Mouse (Mus musculus) spleen, adult 2 months (tissue): ENCODE measurements around the gene Limch1. TPM values are rescaled to one million over a fixed set of nuclear protein-coding genes. Genes with fewer than 3 reads are reported as not detected.

Source experiments
- DNase-seq, 2 experiments: peaks; one replicate each; pipeline versions ENCODE4 v3.0.0 to v3.0.0-alpha.2; 2012 to 2021; ENCODE audit warnings: low spot score in 2 of 2, low read depth in 1 of 2
- H3K27ac ChIP-seq: fragments of 200-500 bp; 2 replicates; pipeline ENCODE4 v1.5.1; 2012; ENCODE audit warnings: low read length, inconsistent platforms; ENCODE audit not compliant: insufficient read depth
- H3K27me3 ChIP-seq: fragments of 200-500 bp; 2 replicates; pipeline ENCODE4 v1.6.1; 2012; ENCODE audit warnings: mild to moderate bottlenecking, moderate library complexity, low read length, inconsistent platforms; ENCODE audit not compliant: control insufficient read depth, insufficient read depth
- H3K36me3 ChIP-seq: fragments of 200-500 bp; 2 replicates; pipeline ENCODE4 v1.6.1; 2012; ENCODE audit warnings: mild to moderate bottlenecking, low read length, inconsistent platforms; ENCODE audit not compliant: control insufficient read depth, insufficient read depth
- H3K4me1 ChIP-seq: fragments of 200-500 bp; 2 replicates; pipeline ENCODE4 v1.6.1; 2011; ENCODE audit warnings: inconsistent platforms; ENCODE audit not compliant: control insufficient read depth, insufficient read depth, insufficient read length
- H3K4me3 ChIP-seq: fragments of 200-500 bp; 2 replicates; pipeline ENCODE4 v1.5.1; 2011; ENCODE audit warnings: mild to moderate bottlenecking, inconsistent platforms; ENCODE audit not compliant: insufficient read depth, insufficient read length; ENCODE audit errors: extremely low read depth
- CTCF ChIP-seq: fragments of 200-500 bp; IDR thresholded peaks from 2 replicates; pipeline ENCODE4 v1.5.1; 2011; ENCODE audit warnings: mild to moderate bottlenecking, inconsistent platforms; ENCODE audit not compliant: insufficient read depth, insufficient read length, insufficient replicate concordance; ENCODE audit errors: extremely low read depth
- POLR2A ChIP-seq: fragments of 200-500 bp; IDR thresholded peaks from 2 replicates; pipeline ENCODE4 v1.6.1; 2011; ENCODE audit warnings: low read depth, low read length, inconsistent platforms
- WGBS: fragments of 180-500 bp; shearing (Covaris S2); methylation state at CpG from one replicate; pipeline ENCODE4 v1.1.7; 2018; 5-methylcytosine and 5-hydroxymethylcytosine counted together
- polyA plus RNA-seq: library from polyadenylated mRNA; depleted of rRNA; stranded (reverse); fragments of >200 nt; gene quantifications from 2 replicates; pipeline ENCODE4 v1.2.3, GENCODE M21; 2012

Gene Limch1
- polyA plus RNA-seq, 1 experiment: 7.1 TPM

DNA sequence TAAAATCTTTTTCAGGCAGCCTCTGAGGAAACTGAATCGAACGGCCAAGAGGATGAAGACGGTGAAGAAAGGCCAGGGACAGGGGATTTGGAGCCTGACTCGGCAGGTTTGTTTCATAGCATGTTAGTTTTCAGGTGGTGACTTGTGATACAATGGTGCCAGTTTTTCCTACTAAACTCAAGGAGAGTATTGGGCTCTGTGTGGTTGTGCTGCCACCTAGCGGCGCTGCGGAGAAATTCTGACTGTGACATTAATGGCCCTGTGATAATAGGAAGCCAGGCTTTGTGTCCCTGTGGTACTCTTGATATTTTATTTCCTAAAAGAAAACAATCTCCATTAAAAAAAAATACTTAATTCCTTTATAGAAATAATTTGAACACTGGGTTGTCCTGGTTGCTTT, 270.8 kb downstream of the Limch1 start:
- Histone ChIP-seq H3K27ac (no peak overlapping the region), H3K4me3 (no peak overlapping the region), H3K4me1 (no peaks in the 10 kb centered on the region), H3K27me3 (no peaks in the 10 kb centered on the region), H3K36me3 (no peaks in the 10 kb centered on the region)
- WGBS: 6% methylated on average over 7 of the region's 7 CpGs
- TF ChIP-seq CTCF: peak; percentile 74; the same call in 1 of the 2 replicates
- no peak for TF ChIP-seq POLR2A
- DNase-seq: peak in 1 of 2 experiments; percentile 33

DNA sequence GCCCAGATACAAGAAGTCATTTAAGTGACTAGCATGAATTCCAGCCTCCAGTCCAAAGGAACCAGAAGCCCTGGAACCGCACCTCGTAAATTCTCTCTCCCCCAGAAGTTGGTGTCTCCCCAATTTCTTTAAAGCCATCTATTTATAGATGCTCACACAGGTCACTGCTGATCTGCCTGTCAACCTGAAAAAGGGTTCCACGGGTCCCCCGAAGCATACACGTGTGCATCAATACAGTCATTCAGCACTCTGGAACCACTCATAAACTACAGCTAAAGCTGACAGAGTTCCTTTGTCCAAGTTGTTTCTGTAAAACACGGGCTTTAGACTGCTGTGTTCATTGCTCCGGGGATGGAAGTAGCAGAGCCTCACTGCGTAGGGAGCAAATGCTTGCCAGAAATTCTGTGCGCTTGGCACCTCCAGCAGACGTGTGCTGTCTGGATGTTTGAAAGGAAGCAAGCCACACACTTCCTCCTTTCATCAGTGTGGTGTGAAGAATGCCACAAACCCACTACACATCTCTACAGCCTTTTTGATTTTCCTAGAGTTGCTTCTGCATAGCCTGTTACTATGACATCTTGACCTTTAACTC, 278.9 kb downstream of the Limch1 start:
- Histone ChIP-seq H3K4me3 (no peak overlapping the region), H3K36me3 (no peaks in the 10 kb centered on the region), H3K27ac (no peak overlapping the region), H3K27me3 (no peaks in the 10 kb centered on the region), H3K4me1 (no peaks in the 10 kb centered on the region)
- WGBS: 43% methylated on average over 10 of the region's 10 CpGs
- DNase-seq: no peak
- no peak for TF ChIP-seq POLR2A
- no peak for TF ChIP-seq CTCF

GRCm38 (mm10) chr5:67025095-67025494, 279.5 kb downstream of the Limch1 start:
- DNase-seq: no peak
- Histone ChIP-seq H3K27ac (no peak overlapping the region), H3K27me3 (no peaks in the 10 kb centered on the region), H3K4me1 (no peaks in the 10 kb centered on the region), H3K4me3 (no peak overlapping the region), H3K36me3 (no peaks in the 10 kb centered on the region)
- WGBS: 77% methylated on average over 8 of the region's 8 CpGs
- TF ChIP-seq CTCF (no peak), POLR2A (no peak)

GRCm38 (mm10) chr5:67025581-67025980, 280.0 kb downstream of the Limch1 start:
- 79% methylated on average over 10 of the region's 10 CpGs for WGBS
- no peak for DNase-seq
- TF ChIP-seq POLR2A (no peak), CTCF (no peak)
- H3K4me1 ChIP-seq: no peaks in the 10 kb centered on the region
- no peak overlapping the region for H3K4me3 ChIP-seq
- no peaks in the 10 kb centered on the region for H3K27me3 ChIP-seq
- H3K36me3 ChIP-seq: no peaks in the 10 kb centered on the region
- no peak overlapping the region for H3K27ac ChIP-seq

DNA sequence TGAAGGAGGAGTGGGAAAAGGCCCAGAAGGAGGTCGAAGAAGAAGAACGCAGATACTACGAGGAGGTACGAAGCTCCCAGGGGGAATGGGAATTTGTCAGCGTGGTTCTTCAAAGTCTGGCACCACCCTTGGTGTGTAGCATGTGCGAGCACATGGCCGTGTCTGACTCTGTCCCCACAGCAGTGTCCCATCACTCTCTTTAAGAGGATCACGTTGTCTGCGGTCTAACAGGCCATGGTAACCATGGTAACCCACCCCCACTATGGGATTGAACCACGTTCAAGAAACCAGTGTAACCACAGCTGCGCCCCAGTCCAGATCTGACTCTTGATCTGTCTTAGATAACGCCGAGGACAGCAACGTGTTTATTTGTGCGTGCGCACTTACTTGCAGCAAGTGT, 283.2 kb downstream of the Limch1 start:
- H3K4me1 ChIP-seq: no peaks in the 10 kb centered on the region
- H3K27me3 ChIP-seq: no peaks in the 10 kb centered on the region
- H3K27ac ChIP-seq: no peak overlapping the region
- DNase-seq: no peak
- no peaks in the 10 kb centered on the region for H3K36me3 ChIP-seq
- TF ChIP-seq CTCF: no peak
- TF ChIP-seq POLR2A: no peak
- no peak overlapping the region for H3K4me3 ChIP-seq
- WGBS: 55% methylated on average over 16 of the region's 16 CpGs

DNA sequence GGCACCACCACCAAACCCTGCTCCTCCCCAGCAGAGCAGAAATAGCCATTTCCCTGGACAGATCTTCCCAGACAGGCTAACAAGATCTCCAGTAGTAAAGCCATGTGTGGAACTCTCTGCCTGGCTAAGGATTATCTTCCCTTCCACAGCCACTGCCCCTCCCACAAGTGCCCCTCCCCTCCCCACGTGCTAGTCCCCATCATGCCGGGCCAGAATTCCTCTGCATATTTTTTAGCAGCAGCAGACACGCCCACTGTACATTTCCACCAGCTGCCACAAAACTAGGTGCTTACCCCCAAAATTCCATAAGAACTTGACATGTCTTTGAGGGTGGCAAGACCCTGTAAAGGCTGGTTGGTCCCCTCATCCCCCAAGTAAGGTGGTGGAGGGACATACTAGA, 284.3 kb downstream of the Limch1 start:
- H3K4me3 ChIP-seq: no peak overlapping the region
- H3K36me3 ChIP-seq: no peaks in the 10 kb centered on the region
- 65% methylated on average over 3 of the region's 3 CpGs for WGBS
- H3K4me1 ChIP-seq: no peaks in the 10 kb centered on the region
- TF ChIP-seq POLR2A: no peak
- TF ChIP-seq CTCF: no peak
- no peak for DNase-seq
- H3K27me3 ChIP-seq: no peaks in the 10 kb centered on the region
- H3K27ac ChIP-seq: no peak overlapping the region

DNA sequence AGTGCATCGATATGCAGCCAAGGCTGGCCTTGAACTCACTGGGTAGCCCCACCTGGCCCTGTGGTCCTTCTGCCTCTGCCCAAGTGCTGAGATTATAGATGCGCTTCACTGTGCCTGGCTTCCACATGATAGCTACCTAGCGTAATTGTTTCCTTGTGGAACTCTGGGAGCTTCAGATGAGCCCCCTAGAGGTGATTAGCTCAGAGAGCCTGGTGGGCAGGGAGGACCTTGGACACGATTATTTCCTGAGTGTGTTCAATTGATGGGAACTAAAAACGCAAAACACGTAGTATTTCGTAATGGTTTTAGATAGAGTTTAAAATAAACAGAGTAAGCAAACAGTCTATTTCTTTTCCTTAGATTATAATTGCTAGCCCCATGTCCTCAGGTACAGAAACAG, 287.0 kb downstream of the Limch1 start:
- H3K36me3 ChIP-seq: no peaks in the 10 kb centered on the region
- no peaks in the 10 kb centered on the region for H3K27me3 ChIP-seq
- TF ChIP-seq CTCF (no peak), POLR2A (no peak)
- H3K4me1 ChIP-seq: no peaks in the 10 kb centered on the region
- no peak overlapping the region for H3K4me3 ChIP-seq
- no peak for DNase-seq
- H3K27ac ChIP-seq: no peak overlapping the region
- 88% methylated on average over 7 of the region's 7 CpGs for WGBS
